Mouse (Mus musculus): ENCODE measurements around the gene Ngef.
A peak's percentile ranks its signal among the peaks of the same experiment; 100 is the strongest.

The Ngef gene

DNA sequence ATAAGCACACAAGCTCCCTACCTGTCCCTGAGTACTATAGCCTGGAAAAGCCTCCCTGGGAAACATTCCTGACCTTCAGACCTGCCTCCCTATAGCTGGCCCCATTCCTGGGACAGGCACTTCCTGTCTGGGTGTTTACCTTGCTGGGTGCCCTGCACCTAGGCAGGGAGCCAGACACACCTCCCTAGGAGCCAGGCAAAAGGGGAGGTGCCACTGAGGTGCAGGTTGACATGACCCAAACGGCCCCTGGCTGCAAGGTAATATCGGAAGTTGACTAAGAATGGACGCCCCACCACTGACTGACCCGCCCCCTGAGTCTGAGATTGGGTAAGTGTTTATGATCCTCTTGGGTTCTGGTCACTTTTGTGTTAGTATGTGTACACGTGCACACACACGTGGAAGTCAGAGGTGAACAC, at the start of gene Ngef:
TSS of gene Ngef (minus strand) at position 71 of the 416 bp plus-strand sequence.
- no peak for DNase-seq (ENCODE audit: extremely low spot score, low spot score)

DNA sequence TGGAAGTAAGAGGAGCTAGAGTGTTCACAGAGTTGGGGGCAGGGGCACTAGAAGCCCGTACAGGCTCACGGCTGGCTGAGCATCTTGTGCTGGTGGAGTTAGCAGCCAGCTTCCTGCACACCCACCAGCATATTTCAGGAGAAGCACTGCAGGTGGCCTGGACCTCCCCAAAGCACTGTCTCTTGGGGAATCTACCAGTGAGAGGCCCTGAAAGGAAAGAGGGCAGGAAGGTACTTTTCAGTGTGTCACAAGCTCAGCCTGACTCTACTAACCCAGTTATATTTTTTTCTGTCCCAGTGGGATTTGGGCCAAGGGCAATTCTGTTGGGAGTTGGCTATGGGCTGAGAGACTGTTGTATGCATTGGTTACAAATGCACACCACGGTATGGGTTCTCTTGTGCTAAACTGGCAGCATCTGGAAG, 48.2 kb upstream of the Ngef start:
- no peak for DNase-seq (ENCODE audit: extremely low spot score, low spot score)

DNA sequence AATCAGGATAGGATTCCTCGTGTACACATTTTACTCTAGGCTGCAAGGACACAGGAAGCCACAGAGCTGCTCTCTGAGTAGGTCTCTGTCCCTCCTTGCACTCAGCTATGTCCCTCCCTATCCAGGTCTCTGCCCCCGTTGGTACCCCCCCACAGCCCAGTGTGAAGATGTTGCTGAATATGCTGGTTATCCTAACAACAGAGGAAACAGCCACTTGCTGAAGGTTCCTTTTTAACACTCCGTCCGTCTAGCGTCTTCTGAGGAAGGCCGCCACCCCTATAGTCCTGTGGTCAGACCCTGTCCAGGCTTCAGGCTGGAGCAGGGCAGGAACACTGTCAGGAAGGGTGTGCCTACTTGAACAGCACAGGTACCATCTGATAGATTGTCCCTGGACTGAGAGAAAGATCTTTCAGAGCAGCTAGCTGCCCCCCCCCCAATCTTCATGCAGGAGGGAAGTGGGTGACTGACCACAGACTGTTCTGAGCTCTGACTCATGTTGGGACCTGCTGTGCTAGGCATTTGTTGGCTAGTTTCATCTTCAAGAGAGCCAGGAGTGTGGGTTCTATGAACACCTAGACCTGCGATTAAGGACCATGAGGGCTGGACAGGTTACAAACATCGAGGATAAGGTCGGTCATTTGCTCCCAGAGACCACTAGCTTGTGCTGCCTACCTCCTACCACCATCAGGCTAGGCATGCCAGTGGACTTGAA, 47.6 kb upstream of the Ngef start:
- no peak for DNase-seq (ENCODE audit: extremely low spot score, low spot score)

DNA sequence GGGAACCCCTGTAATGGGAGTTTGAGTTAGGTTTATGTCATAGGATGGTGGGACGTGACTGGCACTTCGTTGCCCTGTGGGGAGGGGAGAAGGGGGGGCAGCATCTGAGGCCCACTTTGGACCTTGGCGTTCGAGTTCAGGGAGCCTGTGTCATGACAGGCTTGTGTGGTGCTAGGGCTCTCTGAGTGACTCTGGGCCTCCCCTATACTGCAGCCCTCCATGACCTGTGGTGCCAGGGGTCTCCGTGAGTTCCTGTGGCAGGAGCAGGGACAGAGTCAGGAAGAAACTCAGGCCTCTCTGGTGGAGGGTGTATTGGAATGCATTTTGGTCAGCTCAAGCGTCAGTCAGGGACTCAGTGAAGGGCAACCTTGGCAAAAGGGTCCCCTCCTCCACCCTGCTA, 47.0 kb upstream of the Ngef start:
- no peak for DNase-seq (ENCODE audit: extremely low spot score, low spot score)

DNA sequence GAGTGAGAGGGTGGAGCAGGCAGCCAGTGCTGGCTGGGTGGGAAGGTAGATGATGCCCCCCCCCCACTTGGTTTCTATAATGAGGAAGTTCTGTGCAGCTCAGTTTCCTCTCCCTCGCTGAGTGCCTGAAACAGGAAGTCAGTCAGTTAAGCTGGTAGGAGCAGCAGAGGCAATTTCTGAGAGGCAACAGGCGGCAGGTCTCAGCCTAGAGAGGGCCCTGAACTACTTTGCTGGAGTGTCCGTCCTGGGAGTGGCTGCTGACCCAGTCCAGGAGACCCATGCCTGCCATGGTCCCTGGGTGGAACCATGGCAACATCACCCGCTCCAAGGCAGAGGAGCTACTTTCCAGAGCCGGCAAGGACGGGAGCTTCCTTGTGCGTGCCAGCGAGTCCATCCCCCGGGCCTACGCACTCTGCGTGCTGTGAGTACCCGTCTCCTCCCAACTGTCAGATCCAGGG, 46.6 kb upstream of the Ngef start, which contains the start of gene Inpp5d:
TSS of gene Inpp5d (plus strand) at position 102 of the 458 bp plus-strand sequence.
- DNase-seq (ENCODE audit: extremely low spot score, low spot score), result no peak

DNA sequence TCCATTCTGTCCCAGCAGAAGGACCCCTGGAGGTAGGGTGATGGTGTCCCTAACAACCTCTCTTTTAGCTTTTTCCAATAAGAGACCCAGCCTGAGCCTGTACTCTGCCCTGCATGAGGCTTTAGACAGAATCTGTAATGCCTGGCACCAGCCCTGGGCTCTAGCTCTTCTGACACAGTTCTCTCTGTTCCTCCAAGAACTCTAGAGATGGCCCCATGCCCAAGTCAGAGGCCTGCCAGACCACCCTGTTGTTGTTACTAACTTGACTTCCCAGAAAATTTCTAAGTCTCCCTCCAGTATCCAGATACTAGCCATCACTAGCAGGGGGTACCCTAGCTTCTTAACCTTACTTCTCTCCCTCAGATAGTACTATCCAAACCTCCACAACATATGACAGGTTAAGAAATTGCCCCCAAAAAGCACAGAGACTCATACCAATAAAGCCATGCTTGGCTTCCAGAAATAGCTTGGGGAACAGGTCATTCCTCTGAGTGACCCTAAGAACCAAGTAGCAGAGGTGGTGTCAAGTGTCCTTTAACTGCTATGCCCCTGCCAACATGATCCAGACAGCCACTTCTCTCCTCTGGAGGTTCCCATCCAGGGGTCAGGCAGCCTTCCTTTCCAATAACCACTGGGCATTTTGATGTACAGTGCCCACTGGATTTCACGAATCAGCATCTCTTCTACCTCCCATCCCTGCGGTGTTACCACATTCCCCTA, 41.1 kb upstream of the Ngef start:
- DNase-seq (ENCODE audit: extremely low spot score, low spot score), result no peak

DNA sequence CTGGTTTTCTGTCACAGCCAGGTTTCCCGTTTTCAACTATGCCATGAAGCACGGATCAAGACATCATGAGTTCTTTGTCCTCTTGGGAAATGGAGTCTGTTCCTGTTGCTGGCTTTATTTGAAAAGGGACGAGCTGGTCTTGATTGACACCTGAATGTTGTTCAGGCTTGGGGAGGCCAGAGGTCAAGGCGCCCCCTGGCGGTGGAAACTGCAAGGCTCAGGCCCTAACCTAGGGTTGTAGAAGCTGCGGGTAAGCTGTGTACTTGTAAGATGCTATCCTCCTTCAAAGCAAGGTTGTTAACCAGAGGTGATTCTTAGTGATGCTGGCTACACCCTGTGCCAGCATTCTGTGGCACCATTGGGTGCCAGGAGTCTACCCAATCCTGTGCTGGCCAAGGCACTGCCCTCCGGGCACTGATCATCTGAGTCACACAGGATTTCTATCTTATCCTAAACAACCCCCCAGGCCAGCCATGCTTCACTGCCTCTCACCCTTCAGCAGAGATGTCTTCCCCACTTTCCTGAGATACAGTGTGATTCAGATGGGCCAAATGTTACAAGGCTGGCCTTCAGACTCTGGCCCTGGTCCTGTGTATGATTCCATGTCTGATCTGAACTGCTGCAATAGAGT, 34.9 kb upstream of the Ngef start:
- peak; percentile 62 for DNase-seq (ENCODE audit: extremely low spot score, low spot score)

DNA sequence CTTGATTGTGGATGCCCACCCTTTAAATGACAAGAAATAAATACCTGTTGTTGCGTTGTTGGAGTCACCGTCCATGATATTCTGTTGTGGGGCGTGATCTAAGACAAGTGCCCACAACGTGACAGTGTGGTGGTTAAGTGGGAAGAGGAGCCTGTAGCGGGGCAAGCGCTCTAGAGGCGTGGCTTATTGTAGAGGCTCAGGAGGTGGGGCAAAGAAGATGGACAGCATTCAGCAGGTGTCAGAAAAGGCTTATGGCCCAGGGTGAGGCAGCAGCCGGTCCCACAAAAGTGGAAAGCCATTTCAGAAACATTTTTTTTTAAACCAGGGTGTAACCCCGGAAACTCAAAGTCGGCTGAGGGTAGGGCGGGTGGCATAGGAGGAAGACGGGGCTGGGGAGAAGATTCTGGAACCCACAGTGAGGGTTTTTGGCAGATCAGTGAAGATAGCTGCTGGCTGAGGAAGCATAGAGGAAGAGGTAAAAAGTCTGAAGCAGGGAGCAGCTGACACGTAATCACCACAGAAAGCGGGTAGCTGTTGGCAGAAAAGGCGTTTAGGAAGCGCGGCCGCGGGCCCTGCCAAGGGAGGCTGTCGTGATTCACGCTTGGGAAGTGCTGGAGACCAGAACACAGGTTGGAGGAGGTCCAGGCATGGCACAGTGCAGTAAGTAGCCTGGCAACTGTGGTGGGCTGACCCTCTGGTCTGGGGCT, 33.9 kb upstream of the Ngef start:
- no peak for DNase-seq (ENCODE audit: extremely low spot score, low spot score)

DNA sequence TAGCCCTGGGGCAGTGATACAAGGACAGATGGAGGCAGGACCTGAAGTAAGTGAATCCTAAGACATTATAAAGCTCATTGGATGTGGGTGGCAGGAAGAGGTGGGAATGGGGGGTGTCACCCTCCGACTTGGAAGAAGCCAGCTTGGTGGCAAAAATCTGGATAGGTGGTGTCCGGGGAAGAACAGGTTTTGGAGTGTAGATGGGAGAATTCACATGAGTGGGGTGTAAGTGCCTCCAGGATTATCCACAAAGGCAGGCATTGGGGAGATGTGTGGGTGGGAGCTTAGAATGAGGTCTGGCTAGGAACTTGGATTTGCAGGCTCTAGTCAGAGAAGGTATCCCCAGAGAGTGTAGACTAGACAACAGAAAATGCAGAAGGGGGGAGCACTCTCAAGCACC, 31.6 kb upstream of the Ngef start:
- no peak for DNase-seq (ENCODE audit: extremely low spot score, low spot score)

DNA sequence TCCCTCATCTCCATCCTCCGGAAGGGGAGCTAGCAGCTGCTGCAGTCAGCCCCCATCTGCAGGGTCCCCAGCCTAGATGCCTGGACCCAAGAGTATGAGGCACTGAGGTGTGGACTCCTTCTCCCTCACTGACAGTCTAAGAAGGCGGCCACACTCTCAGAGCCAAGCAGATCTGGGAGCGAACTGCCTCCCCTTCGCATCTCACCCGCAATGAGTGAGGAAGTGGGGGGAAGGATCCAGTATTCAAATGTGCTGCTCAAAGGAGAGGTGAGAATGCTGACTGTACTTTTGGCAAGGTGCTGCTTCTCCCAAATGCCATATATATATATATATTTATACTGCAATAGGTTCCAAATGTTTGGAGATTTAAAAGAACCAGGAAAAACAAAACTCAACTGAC, 29.7 kb upstream of the Ngef start:
- DNase-seq (ENCODE audit: extremely low spot score, low spot score), result no peak

DNA sequence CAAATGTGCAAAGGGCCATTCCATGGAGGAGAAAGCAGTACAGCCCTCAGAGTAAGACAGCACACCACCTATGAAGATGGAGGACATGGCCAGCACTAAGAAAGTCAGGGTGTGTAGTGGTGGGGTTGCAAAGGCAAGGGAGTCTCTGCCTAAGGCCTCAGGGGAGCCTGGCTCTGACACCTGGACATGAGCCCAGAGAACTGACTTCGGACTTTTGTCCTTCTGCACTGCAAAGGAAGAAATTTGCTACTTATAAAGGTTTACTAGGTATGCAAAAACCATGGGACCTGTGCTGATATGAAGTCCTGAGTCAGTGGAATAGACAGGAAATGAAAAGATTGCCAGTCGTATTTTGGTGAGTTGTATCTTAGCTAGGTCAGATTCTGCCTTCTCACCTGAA, 28.1 kb upstream of the Ngef start:
- DNase-seq (ENCODE audit: extremely low spot score, low spot score), result no peak

DNA sequence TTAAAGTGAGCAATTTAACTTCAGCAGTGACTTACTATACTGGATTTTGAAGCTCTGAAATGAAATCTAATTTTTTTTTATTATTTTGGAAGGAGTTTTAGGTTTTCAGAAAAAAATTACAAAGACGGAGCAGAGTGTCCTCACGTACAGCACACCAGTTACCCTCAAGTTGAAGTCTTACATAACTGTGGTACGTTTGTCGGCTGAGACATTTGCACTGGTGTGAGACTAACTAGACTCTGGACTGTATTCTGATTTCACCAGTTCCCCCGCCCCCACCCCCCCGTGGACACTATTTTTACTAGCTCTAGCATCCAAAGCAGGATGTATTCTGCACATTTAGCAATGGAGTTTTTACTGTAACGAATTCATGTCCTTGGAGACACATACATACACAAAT, 26.9 kb upstream of the Ngef start:
- no peak for DNase-seq (ENCODE audit: extremely low spot score, low spot score)

DNA sequence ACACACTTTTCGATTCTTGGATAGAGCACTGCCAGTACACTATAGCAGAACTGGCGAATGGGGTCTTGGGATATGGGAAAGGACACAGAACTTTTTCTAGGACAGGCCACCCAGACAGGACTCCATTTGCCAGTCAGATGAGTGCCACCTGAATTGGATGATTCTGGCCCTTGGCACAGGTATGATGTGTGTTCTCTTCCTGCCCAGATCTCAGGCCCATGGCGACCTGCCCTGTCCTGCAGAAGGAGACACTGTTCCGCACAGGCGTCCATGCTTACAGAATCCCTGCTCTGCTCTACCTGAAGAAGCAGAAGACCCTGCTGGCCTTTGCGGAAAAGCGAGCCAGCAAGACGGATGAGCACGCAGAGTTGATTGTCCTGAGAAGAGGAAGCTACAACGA, 21.0 kb upstream of the Ngef start:
- DNase-seq (ENCODE audit: extremely low spot score, low spot score), result no peak

DNA sequence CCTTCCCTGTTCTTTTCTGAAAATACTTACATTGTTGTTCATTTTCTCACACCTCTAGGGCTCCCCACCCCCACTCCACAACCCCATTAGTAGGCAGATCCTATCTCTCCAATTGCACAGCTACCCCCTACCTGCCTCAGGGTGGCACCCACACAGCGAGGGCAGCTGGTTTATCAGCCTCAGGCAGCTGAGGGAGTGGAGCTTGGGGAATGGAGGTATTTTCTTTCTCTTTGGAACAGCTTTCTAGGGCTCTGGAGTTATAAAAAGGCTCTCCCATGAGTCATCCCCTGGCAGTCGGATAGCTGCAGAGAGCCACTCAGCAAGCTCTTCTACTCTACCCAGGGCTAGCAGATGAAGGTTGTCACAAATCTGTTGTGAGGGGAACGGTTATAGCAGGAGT, 20.6 kb upstream of the Ngef start:
- no peak for DNase-seq (ENCODE audit: extremely low spot score, low spot score)

DNA sequence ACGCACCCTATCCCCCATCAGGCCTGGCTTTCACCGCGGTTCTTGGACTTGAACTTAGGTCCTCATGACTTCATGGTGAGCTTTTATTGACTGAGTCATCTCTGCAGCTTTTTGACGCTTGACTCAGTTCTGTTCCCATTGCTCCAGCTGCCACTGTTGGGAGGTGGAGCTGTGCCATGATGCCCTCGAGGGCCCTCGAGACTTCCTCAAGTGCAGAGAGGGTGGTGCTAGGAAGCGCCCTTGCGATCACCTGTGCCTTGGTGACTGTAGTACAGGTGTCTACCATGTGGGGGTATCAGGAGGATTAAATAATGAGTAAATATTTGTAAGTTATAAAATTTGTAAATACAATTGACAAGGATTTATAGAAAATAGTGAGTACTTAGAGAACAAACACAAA, 16.3 kb upstream of the Ngef start:
- DNase-seq (ENCODE audit: extremely low spot score, low spot score), result no peak

DNA sequence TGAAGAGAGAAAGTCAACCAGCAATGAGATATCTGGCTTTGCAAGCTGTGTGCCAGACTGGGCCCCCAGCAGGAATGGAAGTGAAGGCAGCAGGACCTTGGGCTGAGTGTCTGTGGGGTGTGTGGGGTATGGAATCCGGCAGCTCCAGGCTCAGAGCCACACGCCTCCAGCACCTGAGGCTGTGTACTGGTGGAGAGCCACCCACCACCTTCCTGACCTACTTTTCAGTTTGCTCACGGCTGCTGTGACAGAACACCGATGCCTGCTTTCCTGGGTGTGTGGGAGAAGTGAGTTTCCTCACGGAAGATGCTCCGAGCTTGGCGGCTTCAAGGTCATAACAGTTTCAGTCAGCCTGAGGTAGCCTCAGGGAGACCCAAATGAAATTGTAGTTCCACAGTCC, 15.5 kb upstream of the Ngef start:
- no peak for DNase-seq (ENCODE audit: extremely low spot score, low spot score)

DNA sequence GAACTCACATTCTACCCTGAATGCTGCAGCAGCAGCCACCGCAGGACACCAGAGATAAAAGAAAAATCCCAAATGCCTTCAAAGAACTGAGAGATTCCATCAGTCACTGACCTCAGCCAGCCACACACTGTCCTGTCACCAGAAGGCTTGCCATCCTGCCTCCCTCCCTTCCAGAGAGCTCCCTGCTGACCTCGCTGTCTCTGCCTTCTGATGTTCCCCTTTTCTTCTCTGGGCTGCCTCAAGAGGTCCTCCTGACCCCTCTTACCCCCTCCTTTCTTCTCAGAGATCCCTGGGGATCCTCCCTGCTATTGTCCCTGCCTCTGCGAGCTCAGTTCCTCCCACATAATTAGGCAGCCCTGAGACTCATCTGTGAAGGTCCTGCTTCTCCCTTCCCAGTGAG, 7.2 kb upstream of the Ngef start:
- peak; percentile 29 for DNase-seq (ENCODE audit: extremely low spot score, low spot score)

DNA sequence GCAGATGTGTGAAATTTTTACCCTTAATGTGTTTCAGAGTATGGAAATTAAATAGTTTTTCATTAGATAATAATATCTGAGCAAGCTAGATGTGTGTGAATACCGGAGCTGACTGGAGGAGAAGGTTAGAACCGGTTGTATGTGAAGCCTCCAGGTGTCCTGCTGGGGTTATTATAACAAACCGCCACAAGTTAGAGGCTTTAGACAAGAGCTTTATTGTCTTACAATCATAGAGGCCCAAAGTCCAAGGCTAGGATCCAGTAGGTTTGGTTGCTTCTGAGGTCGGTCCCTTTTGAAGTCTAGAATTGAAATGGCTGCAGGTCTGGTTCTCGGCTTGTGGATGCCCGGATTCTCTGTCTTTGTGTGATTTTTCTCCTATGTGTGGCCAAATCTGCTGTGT, 5.3 kb upstream of the Ngef start:
- no peak for DNase-seq (ENCODE audit: extremely low spot score, low spot score)

DNA sequence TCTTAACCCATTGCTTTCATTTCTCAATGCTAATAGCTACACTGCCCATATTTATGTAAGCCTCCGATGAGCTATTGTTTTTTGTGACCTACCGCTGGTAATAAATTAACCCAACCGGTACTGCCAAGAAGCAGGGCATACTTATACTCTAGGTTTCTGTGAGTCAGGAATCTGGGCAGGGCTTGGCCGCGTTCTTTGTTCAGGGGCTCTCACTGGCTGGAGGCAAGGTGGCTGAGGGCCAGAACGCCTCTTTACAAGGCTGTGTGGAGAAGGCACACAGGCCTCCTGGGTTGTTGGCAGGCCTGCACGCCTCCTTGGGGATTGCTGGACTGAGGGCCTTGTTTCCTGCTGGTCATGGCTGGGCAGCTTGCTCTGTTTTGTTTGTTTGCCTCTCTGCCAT, 1.1 kb upstream of the Ngef start:
- no peak for DNase-seq (ENCODE audit: extremely low spot score, low spot score)

DNA sequence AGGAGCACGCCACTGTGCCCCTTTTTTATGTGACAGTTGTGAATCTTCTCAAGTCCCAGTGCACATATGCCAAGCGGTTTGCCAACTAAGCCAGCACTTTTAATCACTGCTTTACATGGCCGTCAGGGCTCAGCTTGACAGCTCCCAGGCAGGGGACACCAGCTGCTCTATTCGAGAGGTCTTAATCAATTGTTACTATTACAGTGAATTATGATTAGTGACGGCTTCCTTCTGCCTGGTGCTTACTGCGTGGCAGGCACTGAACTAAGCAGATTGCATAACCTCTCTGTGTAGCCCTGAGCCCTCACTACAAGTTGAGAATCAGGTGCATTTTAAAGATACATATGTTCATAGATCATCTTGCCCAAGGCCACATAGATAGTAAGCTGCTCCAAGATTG, 683 bp upstream of the Ngef start:
- DNase-seq (ENCODE audit: extremely low spot score, low spot score), result no peak

DNA sequence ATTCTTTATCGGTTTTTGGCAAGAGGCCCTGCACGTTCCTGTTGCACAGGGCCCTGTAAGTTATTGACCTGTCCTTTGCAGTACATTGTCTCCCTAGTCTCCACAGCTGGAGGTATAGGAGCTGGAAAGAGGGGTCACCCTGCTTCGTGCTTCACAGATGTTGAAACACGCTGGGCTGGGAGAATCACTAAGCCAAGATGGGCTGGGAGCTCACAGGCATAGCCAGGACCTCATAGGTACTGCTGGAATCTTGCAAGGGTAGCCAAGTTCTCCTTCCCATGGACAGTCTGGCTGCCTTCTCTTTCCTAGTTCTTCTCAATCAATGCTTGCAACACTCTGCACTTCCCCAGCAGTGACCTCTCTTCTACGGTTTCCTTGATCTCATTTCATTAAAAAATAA, 409 bp downstream of the Ngef start:
- no peak for DNase-seq (ENCODE audit: extremely low spot score, low spot score)

DNA sequence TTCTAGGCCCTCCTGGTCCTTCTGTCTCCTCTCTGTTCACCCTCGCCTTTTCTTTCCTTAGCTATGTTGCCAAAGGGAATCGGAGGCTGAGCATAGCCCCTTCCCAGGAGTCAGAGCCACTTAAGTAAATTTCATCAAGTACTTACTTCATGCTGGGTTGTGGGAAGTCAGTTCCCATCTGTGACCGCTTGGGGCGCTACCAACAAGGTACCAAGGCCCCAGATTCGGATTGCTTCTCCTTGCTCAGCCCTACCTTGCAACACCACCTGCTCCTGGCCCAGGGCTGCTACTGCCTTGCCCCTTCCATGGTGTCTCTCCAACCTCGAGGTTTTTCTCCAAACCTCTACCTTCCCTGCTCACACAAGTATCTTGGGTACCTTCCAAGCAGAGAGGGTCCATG, 5.3 kb downstream of the Ngef start:
- DNase-seq (ENCODE audit: extremely low spot score, low spot score), result no peak
